Mouse (Mus musculus): ENCODE results near the gene Fndc3a. TPM values are rescaled to one million over a fixed set of nuclear protein-coding genes. Genes with fewer than 3 reads are reported as not detected.

Fndc3a gene
- total and polyA plus RNA-seq, 3 experiments, result 9.2 to 14.5 (median 13.6) TPM

DNA sequence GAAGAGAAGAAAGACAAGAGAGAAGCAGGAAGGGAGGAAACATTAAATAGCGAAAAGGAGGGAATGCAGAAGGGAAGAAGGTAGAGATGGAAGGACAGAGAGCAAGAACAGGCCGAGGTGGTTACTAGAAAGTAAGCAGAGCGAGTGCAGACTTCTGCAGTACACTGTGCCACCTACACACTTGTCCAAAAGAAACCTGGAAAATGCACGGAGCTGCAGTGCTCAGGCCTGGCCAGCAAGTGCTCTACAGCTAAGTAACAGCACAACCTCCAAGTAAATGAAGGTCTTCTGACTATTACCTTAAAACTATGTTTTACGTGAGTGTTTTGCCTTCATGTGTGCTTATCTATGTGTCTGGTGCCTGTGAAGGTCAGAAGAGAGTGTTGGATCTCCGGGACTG is 109.4 kb downstream of the Fndc3a start:
- Histone ChIP-seq H3K79me2 (replicated peaks; ENCODE audit: control insufficient read depth, insufficient read depth, low read length) (peaks cover 2% of the 10 kb centered on the region), H3K36me3 (ENCODE audit: control insufficient read depth, insufficient read depth, low read length) (peaks cover 9% of the 10 kb centered on the region), H3K4me1 (ENCODE audit: control insufficient read depth, insufficient read depth, low read length) (peaks cover 8% of the 10 kb centered on the region), H3K27me3 (ENCODE audit: control insufficient read depth, insufficient read depth, low read length) (no peaks in the 10 kb centered on the region), H3K9ac (ENCODE audit: low read depth, low read length) (no peak overlapping the region), H3K27ac (no peak overlapping the region), H3K4me3 (no peak overlapping the region)
- intact Hi-C loops (cut with DNase I), result no loop called here
- 71% methylated on average over 6 of the region's 6 CpGs for WGBS
- TF ChIP-seq POLR2A (IDR thresholded peaks at IDR 0.05; ENCODE audit: insufficient read depth, low read depth, low read length) (no peak), CTCF (IDR thresholded peaks at IDR 0.05) (no peak), EP300 (IDR thresholded peaks at IDR 0.05; ENCODE audit: insufficient read depth, low read depth, low read length) (no peak)
- DNase-seq, result no peak

DNA sequence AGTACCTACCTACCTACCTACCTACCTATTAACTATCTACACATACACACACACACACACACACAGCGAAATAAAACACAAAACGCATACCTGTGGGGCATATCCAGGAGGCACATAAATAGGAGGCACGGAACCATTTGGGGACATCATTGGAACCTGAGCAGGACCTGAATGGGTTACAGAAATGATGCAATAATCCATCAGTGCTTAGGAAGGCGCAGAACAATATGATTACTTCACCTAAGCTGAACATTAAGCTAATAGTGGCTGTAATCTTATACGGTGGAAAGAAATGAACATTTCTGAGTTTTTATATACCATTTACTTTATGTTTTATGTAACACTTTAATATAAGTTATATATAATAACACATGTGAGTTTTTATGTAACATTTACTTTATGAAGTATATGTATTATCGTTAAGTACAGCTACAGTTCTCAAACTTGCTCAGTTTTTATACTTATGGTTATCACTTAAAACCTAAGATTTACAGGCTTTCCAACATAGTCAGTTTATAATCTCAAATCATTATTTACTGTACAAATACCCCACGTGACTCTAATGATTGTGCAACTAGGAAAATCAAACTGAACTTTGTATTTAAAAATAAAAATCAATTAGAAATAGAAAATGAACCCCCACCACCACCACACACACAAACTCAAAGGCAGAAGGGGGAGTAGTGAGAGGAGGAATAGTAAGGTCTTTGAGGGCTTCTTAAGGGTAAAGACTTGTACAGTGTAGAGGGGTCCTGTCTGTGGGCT is 110.6 kb downstream of the Fndc3a start:
- Histone ChIP-seq H3K79me2 (replicated peaks; ENCODE audit: control insufficient read depth, insufficient read depth, low read length) (peaks cover 2% of the 10 kb centered on the region), H3K36me3 (ENCODE audit: control insufficient read depth, insufficient read depth, low read length) (peaks cover 10% of the 10 kb centered on the region), H3K27ac (no peak overlapping the region), H3K27me3 (ENCODE audit: control insufficient read depth, insufficient read depth, low read length) (no peaks in the 10 kb centered on the region), H3K9ac (ENCODE audit: low read depth, low read length) (no peak overlapping the region), H3K4me3 (no peak overlapping the region), H3K4me1 (ENCODE audit: control insufficient read depth, insufficient read depth, low read length) (peaks cover 11% of the 10 kb centered on the region)
- intact Hi-C loops (cut with DNase I), result no loop called here
- no peak for DNase-seq
- 92% methylated on average over 7 of the region's 7 CpGs for WGBS
- TF ChIP-seq CTCF (IDR thresholded peaks at IDR 0.05) (no peak), POLR2A (IDR thresholded peaks at IDR 0.05; ENCODE audit: insufficient read depth, low read depth, low read length) (no peak), EP300 (IDR thresholded peaks at IDR 0.05; ENCODE audit: insufficient read depth, low read depth, low read length) (no peak)

DNA sequence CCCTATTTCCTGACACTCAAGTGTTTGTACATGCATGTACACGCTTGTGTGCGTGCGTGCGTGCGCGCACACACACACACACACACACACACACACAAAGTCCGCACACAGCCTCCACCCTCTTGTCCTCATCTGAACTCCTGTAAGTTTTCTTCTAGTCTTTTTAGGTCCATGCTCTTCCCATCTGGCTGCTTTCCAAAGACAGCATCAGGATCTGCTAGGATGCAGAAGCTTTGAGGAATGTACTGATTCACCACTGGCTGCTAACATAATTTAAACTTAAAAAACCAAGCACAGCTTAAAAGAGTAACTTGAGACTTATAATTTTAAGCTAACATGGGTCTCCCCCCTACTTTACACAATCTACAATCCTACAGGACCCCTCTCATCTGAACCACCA is 115.6 kb downstream of the Fndc3a start:
- intact Hi-C loops (cut with DNase I), result no loop called here
- TF ChIP-seq POLR2A (IDR thresholded peaks at IDR 0.05; ENCODE audit: insufficient read depth, low read depth, low read length) (no peak), EP300 (IDR thresholded peaks at IDR 0.05; ENCODE audit: insufficient read depth, low read depth, low read length) (no peak), CTCF (IDR thresholded peaks at IDR 0.05) (no peak)
- Histone ChIP-seq H3K4me3 (no peak overlapping the region), H3K4me1 (ENCODE audit: control insufficient read depth, insufficient read depth, low read length) (peaks cover 7% of the 10 kb centered on the region), H3K9ac (ENCODE audit: low read depth, low read length) (no peak overlapping the region), H3K27me3 (ENCODE audit: control insufficient read depth, insufficient read depth, low read length) (no peaks in the 10 kb centered on the region), H3K36me3 (ENCODE audit: control insufficient read depth, insufficient read depth, low read length) (peaks cover 7% of the 10 kb centered on the region), H3K27ac (no peak overlapping the region), H3K79me2 (replicated peaks; ENCODE audit: control insufficient read depth, insufficient read depth, low read length) (no peaks in the 10 kb centered on the region; the same call in 1 of the 2 replicates)
- 80% methylated on average over 7 of the region's 7 CpGs for WGBS
- DNase-seq, result no peak

DNA sequence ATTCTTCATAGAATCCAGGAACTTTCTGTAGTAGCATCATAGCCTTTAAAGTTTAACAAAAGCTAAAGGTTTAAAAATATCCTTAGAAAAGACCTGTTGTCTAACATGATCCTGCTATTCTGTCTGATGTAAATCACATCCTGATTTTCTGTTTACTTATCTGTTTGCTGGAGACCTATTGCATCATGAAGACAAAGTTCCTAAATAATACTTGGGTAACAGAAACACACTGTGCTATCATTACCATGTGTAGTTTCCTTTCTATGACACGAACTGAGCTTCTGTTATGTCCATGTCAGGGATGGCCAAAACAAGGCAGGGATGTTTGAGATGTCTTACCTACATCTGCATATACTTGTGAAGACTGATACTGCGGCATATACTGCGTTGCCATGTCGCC is 120.4 kb downstream of the Fndc3a start:
- intact Hi-C loops (cut with DNase I), result no loop called here
- Histone ChIP-seq H3K27ac (no peak overlapping the region), H3K4me3 (no peak overlapping the region), H3K27me3 (ENCODE audit: control insufficient read depth, insufficient read depth, low read length) (no peaks in the 10 kb centered on the region), H3K4me1 (ENCODE audit: control insufficient read depth, insufficient read depth, low read length) (peaks cover 4% of the 10 kb centered on the region), H3K79me2 (replicated peaks; ENCODE audit: control insufficient read depth, insufficient read depth, low read length) (no peaks in the 10 kb centered on the region; the same call in 1 of the 2 replicates), H3K9ac (ENCODE audit: low read depth, low read length) (no peak overlapping the region), H3K36me3 (ENCODE audit: control insufficient read depth, insufficient read depth, low read length) (peaks cover 4% of the 10 kb centered on the region)
- DNase-seq, result no peak
- no peak for TF ChIP-seq CTCF (IDR thresholded peaks at IDR 0.05)
- no peak for TF ChIP-seq POLR2A (IDR thresholded peaks at IDR 0.05; ENCODE audit: insufficient read depth, low read depth, low read length)
- no peak for TF ChIP-seq EP300 (IDR thresholded peaks at IDR 0.05; ENCODE audit: insufficient read depth, low read depth, low read length)
- 93% methylated on average over 4 of the region's 4 CpGs for WGBS

DNA sequence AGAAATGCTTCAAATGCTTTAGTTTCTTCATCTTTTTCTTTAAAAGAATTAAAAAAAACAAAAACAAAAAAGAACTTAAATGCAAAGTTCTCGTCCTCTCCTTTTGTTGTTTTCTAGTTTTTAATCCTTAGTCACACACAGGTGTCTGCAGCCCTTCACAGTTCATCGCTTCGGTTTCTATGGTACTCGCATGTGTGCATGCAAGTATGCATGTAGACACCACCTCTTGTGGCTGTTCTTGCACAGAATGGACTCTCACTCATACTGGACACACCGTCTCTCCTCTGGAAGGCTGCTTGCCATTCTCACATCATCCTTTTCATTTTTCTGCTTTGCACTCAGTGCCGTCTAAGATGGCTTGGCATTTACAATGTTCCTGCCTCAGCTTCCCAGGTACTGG is 126.8 kb downstream of the Fndc3a start:
- intact Hi-C loops (cut with DNase I), result no loop called here
- WGBS, result 95% methylated on average over 6 of the region's 6 CpGs
- TF ChIP-seq CTCF (IDR thresholded peaks at IDR 0.05) (no peak), EP300 (IDR thresholded peaks at IDR 0.05; ENCODE audit: insufficient read depth, low read depth, low read length) (no peak), POLR2A (IDR thresholded peaks at IDR 0.05; ENCODE audit: insufficient read depth, low read depth, low read length) (no peak)

DNA sequence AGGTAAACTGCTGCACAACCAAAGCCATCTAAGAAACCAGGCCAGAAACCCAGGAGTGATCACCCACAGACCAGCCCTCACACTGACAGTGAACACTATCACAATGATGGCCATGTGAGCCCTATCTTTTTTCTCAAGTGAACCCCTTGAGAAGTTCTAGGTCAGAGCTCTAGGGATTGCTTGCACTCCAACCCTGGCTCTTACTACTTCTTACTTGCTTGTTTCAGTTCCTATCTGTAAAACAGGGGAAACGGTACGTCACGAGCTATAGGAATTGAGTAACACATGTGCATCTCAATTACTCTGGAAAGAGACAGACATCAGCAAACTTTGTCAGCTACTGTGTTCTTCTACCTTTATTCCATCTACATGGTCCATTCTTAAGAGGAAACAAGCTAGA is 128.8 kb downstream of the Fndc3a start:
- WGBS, result 90% methylated on average over 3 of the region's 3 CpGs
- TF ChIP-seq CTCF (IDR thresholded peaks at IDR 0.05), result no peak
- TF ChIP-seq POLR2A (IDR thresholded peaks at IDR 0.05; ENCODE audit: insufficient read depth, low read depth, low read length), result no peak
- TF ChIP-seq EP300 (IDR thresholded peaks at IDR 0.05; ENCODE audit: insufficient read depth, low read depth, low read length), result no peak
- Histone ChIP-seq H3K79me2 (replicated peaks; ENCODE audit: control insufficient read depth, insufficient read depth, low read length) (no peaks in the 10 kb centered on the region), H3K4me1 (ENCODE audit: control insufficient read depth, insufficient read depth, low read length) (no peaks in the 10 kb centered on the region), H3K9ac (ENCODE audit: low read depth, low read length) (no peak overlapping the region), H3K36me3 (ENCODE audit: control insufficient read depth, insufficient read depth, low read length) (no peaks in the 10 kb centered on the region), H3K4me3 (no peak overlapping the region), H3K27ac (no peak overlapping the region), H3K27me3 (ENCODE audit: control insufficient read depth, insufficient read depth, low read length) (no peaks in the 10 kb centered on the region)
- intact Hi-C loops (cut with DNase I), result no loop called here
- no peak for DNase-seq

More for the DNA sequence above, 126.8 kb downstream of the Fndc3a start:
- Histone ChIP-seq H3K9ac (ENCODE audit: low read depth, low read length) (no peak overlapping the region), H3K4me1 (ENCODE audit: control insufficient read depth, insufficient read depth, low read length) (no peaks in the 10 kb centered on the region), H3K27ac (no peak overlapping the region), H3K36me3 (ENCODE audit: control insufficient read depth, insufficient read depth, low read length) (no peaks in the 10 kb centered on the region; the same call in 1 of the 2 replicates), H3K79me2 (replicated peaks; ENCODE audit: control insufficient read depth, insufficient read depth, low read length) (no peaks in the 10 kb centered on the region), H3K4me3 (no peak overlapping the region), H3K27me3 (ENCODE audit: control insufficient read depth, insufficient read depth, low read length) (no peaks in the 10 kb centered on the region)
- no peak for DNase-seq

Data from heart, adult 2 months (tissue).